Mouse (Mus musculus): ENCODE results near the gene Fam69b. TPM values are rescaled to one million over a fixed set of nuclear protein-coding genes. Genes with fewer than 3 reads are reported as not detected.

Fam69b gene
- polyA plus RNA-seq, 1 experiment = not detected

- TF ChIP-seq GATA1 (IDR thresholded peaks at IDR 0.05; ENCODE audit: low read length) = no peak
Observed at GRCm38 (mm10) chr2:26661768-26662508, 33.7 kb downstream of the Fam69b start.

GRCm38 (mm10) chr2:26662509-26662882 is 34.2 kb downstream of the Fam69b start:
- TF ChIP-seq GATA1 (IDR thresholded peaks at IDR 0.05; ENCODE audit: low read length) = no peak

GRCm38 (mm10) chr2:26663112-26663511 is 34.9 kb downstream of the Fam69b start:
- TF ChIP-seq GATA1 (IDR thresholded peaks at IDR 0.05; ENCODE audit: low read length) = no peak

- no peak for TF ChIP-seq GATA1 (IDR thresholded peaks at IDR 0.05; ENCODE audit: low read length)
Observed at GRCm38 (mm10) chr2:26668746-26669145, 40.5 kb downstream of the Fam69b start.

- TF ChIP-seq GATA1 (IDR thresholded peaks at IDR 0.05; ENCODE audit: low read length) = no peak
Observed at GRCm38 (mm10) chr2:26671182-26671581, 42.9 kb downstream of the Fam69b start, which contains the start of gene Lcn4. Lcn4 (minus strand) TSS chr2:26671282.

Other genes with a start within 250 kb of the Fam69b start
- 61.5 and 68.5 TPM in 2 replicates for gene Snapc4, start 247.8 kb upstream of the Fam69b start, polyA plus RNA-seq (2012)
- 64.5 and 97.9 TPM in 2 replicates for gene Entr1, start 239.1 kb upstream of the Fam69b start, polyA plus RNA-seq (2012)
- 536 and 709 TPM in 2 replicates for gene Pmpca, start 239.1 kb upstream of the Fam69b start, polyA plus RNA-seq (2012)
- gene Inpp5e, start 219.3 kb upstream of the Fam69b start, polyA plus RNA-seq (2012) = 15.0 and 16.1 TPM in 2 replicates
- gene Sec16a, start 183.2 kb upstream of the Fam69b start, polyA plus RNA-seq (2012) = 28.0 and 33.0 TPM in 2 replicates
- gene Notch1, start 111.8 kb upstream of the Fam69b start, polyA plus RNA-seq (2012) = 0.01 TPM in 2 replicates
- gene Egfl7, start 48.4 kb upstream of the Fam69b start, polyA plus RNA-seq (2012) = 147 and 170 TPM in 2 replicates
- gene Gm20532, start 41.8 kb upstream of the Fam69b start, polyA plus RNA-seq (2012) = not detected in 2 replicates
- gene Agpat2, start 24.0 kb upstream of the Fam69b start, polyA plus RNA-seq (2012) = 2.3 and 2.5 TPM in 2 replicates
- gene Lcn4, start 42.8 kb downstream of the Fam69b start, polyA plus RNA-seq (2012) = not detected in 2 replicates
- gene Abo, start 236.5 kb downstream of the Fam69b start, polyA plus RNA-seq (2012) = not detected in 2 replicates